Mouse (Mus musculus) embryonic stem cell, embryonic (primary cell): ENCODE data around the gene Gzmm.

Experiments
- CTCF ChIA-PET, 4 experiments: fragments of 300-600 bp in 2 of 4; fragments of 350-600 bp in 2 of 4; sonication (Branson Sonifier 250); formaldehyde crosslinking; loops; one replicate each; lab custom pipeline; 2022; ENCODE audit warnings: inconsistent platforms in 2 of 4; lab: Charles Lee
- POLR2A ChIA-PET, 4 experiments: fragments of 300-600 bp in 2 of 4; fragments of 350-600 bp in 2 of 4; sonication (Branson Sonifier 250); formaldehyde crosslinking; loops; one replicate each; lab custom pipeline; 2022; ENCODE audit warnings: antibody characterized with exemption in 4 of 4, inconsistent platforms in 1 of 4; lab: Charles Lee

The Gzmm gene

DNA sequence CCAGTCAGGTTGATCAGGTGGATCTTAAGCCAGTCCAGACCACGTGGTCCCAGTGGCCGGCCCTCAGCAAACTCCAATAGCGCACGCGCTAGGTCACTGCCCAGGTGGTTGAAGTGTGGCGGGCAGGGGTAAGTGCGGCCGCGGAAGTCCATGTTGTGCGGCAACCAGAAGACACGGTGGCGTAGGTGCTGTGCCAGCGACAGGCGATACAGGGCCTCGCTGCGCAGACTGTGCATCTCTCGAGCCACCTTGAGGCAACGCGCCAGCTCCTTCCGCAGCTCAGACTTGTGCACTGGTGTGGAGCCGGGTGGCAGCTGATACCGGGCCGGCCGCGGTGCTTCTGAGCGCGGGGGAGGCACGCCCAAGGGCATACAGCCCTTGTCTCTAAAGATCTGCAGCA is 50.4 kb downstream of the Gzmm start:
- POLR2A ChIA-PET: interaction anchor here (0.5 to 2.2 kb wide), 23 partner anchors 7 to 169 kb away, joined by 3 to 9 read pairs (median 4); partner anchors contain the start of genes Bsg (in 1 of the 4), Med16 (in 1 of the 4), Polrmt (in 1 of the 4) and Ptbp1 (in 1 of the 4)
- CTCF ChIA-PET: interaction anchor here (0.5 to 3.3 kb wide), 17 partner anchors 8 to 289 kb away, joined by 3 to 22 read pairs (median 4); partner anchors contain the start of genes Bsg (in 1 of the 4), Gm26602 (in 1 of the 4) and Polrmt (in 1 of the 4)

DNA sequence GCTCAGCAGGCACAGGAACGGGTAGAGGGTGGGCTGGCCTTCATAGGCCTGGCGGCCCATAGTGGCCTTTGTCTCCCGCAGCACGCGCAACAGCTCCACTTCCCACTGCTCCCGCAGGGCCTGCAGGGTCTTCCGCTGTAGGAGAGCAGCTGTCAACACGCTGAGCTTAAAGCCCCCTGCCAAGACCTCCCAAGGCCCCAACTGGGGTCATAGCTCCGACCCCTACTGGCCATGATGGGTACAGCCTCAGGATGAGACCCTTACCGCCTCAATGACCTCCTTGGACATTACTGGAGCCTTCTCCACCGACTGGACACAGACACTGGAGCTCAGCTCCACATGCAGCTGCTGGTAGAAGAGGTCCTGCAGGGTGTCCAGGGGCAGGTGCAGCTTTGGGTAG is 52.0 kb downstream of the Gzmm start:
- CTCF ChIA-PET: interaction anchor here (0.5 to 3.3 kb wide), 39 partner anchors 8 to 1366 kb away, joined by 3 to 22 read pairs (median 4); partner anchors contain the start of genes Bsg (in 2 of the 4), Fgf22 (in 1 of the 4), Madcam1 (in 1 of the 4) and Mier2 (in 1 of the 4)
- POLR2A ChIA-PET: interaction anchor here in 2 of 4 experiments (0.6 to 2.0 kb wide), 18 partner anchors 8 to 501 kb away, joined by 3 to 9 read pairs (median 4); partner anchors contain the start of genes Bsg (in 1 of the 2), Fgf22 (in 1 of the 2) and Rnf126 (in 1 of the 2)

GRCm38 (mm10) chr10:79743161-79743560 is 54.3 kb downstream of the Gzmm start:
- CTCF ChIA-PET: interaction anchor here in 3 of 4 experiments (0.6 to 1.7 kb wide), 4 partner anchors 10 to 163 kb away, joined by 3 to 7 read pairs (median 3); no protein-coding TSS in a partner anchor

GRCm38 (mm10) chr10:79743650-79744365 is 55.0 kb downstream of the Gzmm start:
- ChIA-PET CTCF (interaction anchor here in 3 of 4 experiments (0.6 to 1.7 kb wide), 4 partner anchors 10 to 163 kb away, joined by 3 to 7 read pairs (median 3); no protein-coding TSS in a partner anchor), POLR2A (interaction anchor here in 2 of 4 experiments (0.7 to 1.6 kb wide), 11 partner anchors 8 to 165 kb away, joined by 3 to 6 read pairs (median 3); partner anchors contain the start of genes Fgf22 (in 1 of the 2), Med16 (in 1 of the 2) and Ptbp1 (in 1 of the 2))

More at GRCm38 (mm10) chr10:79743161-79743560, 54.3 kb downstream of the Gzmm start:
- POLR2A ChIA-PET: interaction anchor here in 2 of 4 experiments (0.9 to 1.5 kb wide), 7 partner anchors 12 to 165 kb away, joined by 3 to 6 read pairs (median 3); partner anchors contain the start of genes Fgf22 (in 1 of the 2), Med16 (in 1 of the 2) and Ptbp1 (in 1 of the 2)
